Mouse (Mus musculus) CD8-positive naive resting alpha-beta T cell, adult 2 months (primary cell): ENCODE results near the gene 2200002D01Rik.

ENCODE experiments used
- DNase-seq, 2 experiments: peaks; one replicate each; pipeline ENCODE4 v3.0.0; 2022; ENCODE audit warnings: low read depth in 2 of 2, low spot score in 2 of 2

2200002D01Rik gene

DNA sequence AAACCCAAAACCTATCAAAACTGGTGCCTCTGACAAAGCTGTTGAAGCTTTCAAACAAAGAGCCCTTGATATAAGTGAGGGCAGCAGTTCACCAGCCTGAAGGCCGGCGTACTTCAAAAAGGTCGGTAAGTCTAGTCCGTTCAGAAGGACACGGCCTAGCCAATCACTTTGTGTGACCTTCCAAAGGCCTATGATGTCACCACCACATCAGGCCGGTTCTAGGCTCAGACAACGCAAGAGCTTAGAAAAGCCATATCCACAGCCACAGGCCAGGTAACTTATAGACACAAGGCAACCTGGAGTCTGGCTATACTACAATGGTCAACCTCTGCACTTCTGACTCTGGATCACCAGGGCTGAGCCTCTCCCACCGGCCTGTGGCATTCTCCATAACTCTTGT is 31.7 kb upstream of the 2200002D01Rik start:
- no peak for DNase-seq

DNA sequence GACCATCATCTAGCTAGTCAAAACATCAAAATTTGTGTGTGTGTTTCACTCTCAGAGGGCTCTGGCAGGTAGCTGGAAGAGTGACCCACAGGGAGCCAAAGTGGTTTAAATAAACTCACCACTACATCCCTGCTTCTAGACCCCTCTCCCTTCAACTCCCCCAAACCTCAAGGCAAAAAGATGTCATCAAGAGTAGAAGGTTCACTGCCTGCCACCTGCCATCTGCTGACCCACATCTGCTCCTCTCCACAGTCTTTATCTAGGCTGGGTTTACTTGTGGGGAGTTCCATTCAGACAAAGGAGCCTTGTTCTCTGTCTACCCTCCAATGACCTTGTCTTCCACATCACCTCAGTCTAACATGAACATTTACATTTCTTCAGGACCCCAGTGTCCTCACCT is 31.0 kb upstream of the 2200002D01Rik start:
- no peak for DNase-seq

DNA sequence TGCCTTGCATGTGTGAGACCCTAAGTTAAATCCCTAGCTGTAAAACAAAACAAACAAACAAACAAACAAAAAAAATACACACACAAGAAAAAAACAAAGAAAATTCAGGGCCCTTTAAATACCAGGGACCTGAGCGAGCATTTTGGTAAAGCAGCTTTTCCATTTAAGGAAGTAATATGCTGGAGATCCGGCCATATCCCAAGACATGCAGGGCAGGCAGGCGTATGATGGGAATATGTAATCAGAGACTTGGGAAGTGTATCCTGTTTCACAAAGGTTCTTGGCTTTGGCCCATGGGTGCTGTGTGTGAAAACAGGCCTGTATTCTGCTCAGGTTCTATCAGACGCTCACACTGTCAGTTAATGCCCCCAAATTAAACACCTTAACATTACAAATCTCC is 29.2 kb upstream of the 2200002D01Rik start:
- DNase-seq: no peak

GRCm38 (mm10) chr7:29276715-29277114 is 28.4 kb upstream of the 2200002D01Rik start:
- DNase-seq: no peak

DNA sequence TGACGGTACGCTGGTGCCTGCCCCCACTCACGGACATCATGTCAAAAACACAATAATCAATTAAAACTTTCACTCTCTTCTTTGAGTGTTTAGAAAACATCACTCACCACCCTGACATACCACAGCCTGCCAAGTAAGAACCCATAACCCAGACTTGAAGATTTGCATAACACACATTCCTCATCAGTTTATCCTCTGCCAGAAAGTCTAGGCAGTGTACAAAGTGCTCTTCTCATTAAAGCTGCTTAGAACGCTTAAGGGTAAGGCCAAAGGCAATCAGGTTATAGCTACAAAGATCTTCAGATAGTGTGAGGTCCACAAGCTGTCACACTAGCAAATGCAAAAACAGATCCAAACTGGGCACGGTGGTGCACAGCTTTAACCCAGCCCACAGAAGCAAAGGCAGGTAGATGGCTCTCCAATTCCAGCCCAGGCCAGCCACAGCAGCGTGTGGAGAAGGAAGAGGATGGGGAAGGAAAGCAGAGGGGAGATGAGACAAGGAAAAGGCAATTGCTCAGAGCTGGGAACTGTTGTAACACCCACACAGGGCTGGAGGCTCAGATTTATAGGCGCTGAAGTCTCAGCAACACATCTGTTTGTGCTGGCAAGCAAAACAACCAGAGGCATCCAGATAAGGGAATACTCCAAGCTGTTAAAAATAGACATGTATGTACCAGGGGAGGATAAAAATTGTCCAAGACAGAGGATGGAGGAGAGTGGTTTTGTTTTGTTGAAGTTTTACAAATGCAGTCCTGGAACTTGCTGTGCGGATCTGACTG is 23.6 kb upstream of the 2200002D01Rik start:
- DNase-seq: no peak

DNA sequence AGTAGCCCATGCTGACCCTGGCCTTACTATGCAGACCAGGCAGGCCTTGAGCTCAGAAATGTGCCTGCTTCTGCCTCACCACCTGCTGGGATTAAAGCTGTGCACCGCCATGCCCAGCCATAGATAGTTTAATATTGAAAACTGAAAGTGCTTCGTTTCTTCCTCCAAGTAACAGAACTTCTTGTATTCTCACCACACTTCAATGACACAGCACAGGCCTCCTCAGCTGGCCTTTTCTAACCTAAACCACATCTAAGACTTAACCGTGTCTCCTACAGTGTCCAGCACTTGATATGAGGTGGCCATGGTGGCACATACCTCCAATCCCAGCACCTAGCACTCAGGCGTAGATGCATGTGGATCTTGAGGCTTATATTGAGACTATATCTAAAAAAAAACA is 22.2 kb upstream of the 2200002D01Rik start:
- no peak for DNase-seq

GRCm38 (mm10) chr7:29266931-29267330 is 18.7 kb upstream of the 2200002D01Rik start:
- DNase-seq: no peak

GRCm38 (mm10) chr7:29265636-29266035 is 17.4 kb upstream of the 2200002D01Rik start:
- no peak for DNase-seq

DNA sequence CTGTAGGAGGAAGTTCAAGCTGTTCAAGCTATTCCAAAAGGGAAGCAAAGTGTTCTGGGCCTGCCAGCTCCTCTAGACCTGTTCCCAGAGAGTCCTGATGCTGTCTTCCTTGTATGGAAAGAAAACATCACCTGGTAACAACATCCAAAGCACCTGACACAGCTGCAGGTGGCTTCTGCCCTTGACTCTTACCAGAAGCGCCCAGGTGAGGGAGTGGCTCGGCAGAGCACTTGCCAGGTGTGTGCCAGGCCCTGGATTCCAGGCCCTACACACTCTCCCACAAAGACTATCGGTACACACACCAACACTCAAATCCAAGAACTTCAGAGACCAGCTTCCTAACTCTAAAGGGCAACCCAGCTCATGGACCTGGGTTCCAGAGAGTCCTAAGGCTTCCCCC is 15.6 kb upstream of the 2200002D01Rik start:
- DNase-seq: no peak

- no peak for DNase-seq
Measured at GRCm38 (mm10) chr7:29262151-29262550, 13.9 kb upstream of the 2200002D01Rik start.

DNA sequence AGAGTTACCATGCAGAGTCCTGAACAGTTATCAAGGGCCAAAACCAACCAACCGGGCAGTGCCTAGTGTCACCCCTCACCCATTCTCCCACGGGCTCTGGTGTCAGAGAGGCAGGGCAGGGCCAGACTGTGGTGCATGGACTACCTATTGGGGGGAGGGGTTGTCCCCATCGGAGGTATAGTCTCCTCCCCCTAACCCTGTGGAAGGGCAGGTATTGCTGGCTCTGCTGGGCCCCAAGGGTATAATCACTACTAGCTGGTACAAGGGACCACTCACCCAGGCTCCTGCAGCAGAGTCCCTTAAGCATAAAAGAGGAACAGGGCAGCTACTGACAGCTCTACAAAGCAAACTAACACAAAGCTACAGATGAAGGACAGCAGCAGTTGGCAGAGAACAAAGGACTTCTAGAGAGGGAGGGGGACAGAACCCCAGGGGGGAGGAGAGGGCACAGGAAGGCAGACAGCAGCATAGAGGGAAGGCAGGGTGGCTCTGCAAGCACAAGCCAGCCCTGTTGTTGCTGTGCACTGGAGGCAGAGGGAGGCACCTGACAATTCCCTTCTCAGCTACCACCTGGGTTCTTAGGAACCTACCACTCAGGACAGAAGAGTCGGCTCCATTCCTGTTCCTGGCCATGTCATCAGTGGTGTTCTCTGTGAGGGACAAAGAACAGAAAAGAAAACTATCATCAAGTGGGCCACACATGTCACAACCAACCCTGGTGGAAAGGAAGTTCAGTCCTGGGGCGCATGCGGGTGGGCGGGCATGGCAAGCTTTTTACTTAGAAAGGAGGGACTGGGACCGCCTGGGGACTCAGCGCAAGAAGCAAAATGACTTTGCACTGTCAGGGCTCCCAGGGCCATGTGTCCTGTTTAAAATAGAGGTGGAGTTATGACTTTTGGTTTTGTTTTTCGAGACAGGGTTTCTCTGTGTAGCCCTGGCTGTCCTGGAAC is 11.8 kb upstream of the 2200002D01Rik start:
- no peak for DNase-seq

- no peak for DNase-seq
Measured at GRCm38 (mm10) chr7:29257368-29257767, 9.1 kb upstream of the 2200002D01Rik start.

DNA sequence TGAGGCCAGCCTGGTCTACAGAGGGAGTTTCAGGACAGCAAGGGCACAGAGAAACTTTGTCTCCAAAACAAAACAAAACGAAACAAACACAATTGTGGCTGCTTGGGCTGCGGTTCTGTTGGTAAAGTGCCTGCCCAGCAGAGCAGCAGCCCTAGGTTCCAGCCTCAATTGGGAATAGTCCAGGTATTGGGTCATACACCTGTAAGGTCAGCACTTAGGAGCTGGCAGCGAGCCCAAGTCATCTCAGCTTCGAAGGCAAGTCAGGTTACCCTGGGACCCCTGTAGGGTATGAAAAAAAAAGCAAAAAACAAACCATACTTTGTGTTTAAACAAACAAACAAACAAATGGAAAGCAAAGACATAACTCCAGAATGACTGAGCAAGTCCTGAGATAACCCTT is 7.6 kb upstream of the 2200002D01Rik start:
- DNase-seq: no peak

GRCm38 (mm10) chr7:29253842-29254241 is 5.6 kb upstream of the 2200002D01Rik start:
- no peak for DNase-seq

DNA sequence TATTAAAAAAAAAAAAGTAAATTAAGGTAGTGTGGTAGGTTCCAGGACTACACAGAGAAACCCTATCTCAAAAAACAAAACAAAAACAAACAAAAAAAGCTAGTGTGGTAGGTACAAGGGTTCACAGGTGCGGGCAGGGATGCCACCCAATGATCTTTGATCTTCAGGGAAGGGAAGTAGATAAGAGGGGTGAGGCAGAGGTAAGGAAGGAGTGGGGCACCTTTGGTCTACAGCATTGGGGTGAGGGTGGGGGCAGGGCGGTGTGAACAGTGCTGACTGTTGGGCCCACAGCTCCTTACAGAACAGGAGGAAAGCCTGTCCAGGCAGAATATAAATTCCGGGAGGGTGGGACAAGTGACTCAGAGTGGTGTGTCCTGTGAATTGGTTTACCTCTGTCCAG is 2.9 kb upstream of the 2200002D01Rik start:
- DNase-seq: no peak

DNA sequence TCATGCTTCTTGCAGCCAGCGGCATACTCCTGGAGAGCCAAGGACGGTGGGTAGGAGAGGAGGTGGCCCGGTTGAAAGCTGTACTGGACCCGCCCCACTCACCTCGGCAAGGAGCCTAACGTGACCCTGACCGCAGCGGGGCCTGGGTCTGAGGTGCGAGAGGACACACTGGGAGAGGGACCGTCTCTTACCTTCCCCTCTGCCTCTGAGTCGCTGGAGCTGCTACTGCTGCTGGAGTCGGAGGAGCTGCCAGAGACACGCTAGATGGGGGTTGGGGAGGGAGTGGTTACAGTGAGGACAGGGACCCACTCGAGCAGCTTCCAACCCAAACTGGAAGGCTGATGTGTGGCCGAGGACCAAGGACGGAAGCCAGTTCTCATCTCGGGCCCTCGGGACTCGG is 560 bp downstream of the 2200002D01Rik start:
- no peak for DNase-seq

DNA sequence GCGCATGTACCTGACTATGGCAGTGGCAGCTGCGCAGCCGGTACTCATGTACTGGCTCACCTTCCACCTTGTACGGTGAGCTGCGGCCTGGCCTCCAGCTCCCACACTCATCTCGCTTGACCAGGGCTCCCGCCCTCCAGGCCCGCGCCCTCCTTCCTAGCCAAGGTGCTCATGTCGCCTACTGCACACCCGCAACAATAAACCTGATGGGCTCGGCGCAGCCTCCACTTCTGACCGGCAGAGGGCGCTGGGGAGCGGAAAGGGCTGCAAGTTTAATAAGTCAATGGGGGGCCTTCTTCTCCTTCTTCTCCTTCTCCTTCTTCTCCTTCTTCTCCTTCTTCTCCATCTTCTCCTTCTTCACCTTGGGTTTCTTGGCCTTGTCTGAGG is 959 bp downstream of the 2200002D01Rik start:
- DNase-seq: peak; percentile 75 to 80

- no peak for DNase-seq
Measured at GRCm38 (mm10) chr7:29246619-29247313, 1.5 kb downstream of the 2200002D01Rik start.

DNA sequence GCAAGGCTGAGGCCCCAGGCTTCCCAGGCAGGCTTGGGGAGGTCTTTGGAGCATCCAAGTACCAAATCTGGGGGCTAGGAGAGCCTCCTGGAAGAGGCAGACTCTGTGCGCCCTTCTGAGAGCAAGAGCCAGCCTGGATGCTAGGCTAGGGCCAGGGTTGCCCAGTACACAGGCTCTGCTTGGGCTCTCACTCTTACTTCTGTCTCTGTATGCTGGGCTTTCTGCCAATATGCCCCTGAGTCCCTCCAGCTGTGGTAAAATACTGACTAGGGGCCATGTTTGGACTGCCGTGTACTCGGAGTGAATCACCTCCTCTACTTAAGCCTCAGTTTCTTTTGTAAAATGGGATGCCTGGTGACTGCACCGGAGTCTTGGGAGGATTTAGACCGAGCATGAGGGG is 2.3 kb downstream of the 2200002D01Rik start:
- no peak for DNase-seq

GRCm38 (mm10) chr7:29244732-29245416 is 3.4 kb downstream of the 2200002D01Rik start:
- DNase-seq: peak; percentile 15 to 44
